Mouse (Mus musculus) intestine, embryonic 15.5 days (tissue): ENCODE measurements around the gene Prox2. TPM values are rescaled to one million over a fixed set of nuclear protein-coding genes. Genes with fewer than 3 reads are reported as not detected.

Source experiments
- ATAC-seq: fragments of 200-750 bp; cut with Nextera tagmentation; 2 replicates; pipeline ENCODE4 v1.8.0; 2017; ENCODE audit warnings: moderate TSS enrichment, moderate library complexity
- H3K27ac ChIP-seq: fragments of 300-500 bp; sonication (generic); 2 replicates; pipeline ENCODE4 v1.5.1; 2015; ENCODE audit warnings: mild to moderate bottlenecking, inconsistent platforms
- H3K27me3 ChIP-seq: fragments of 300-500 bp; sonication (generic); replicated peaks from 2 replicates; pipeline ENCODE4 v1.6.1; 2015; ENCODE audit warnings: inconsistent platforms
- H3K36me3 ChIP-seq: fragments of 300-500 bp; sonication (generic); 2 replicates; pipeline ENCODE4 v1.6.1; 2015; ENCODE audit warnings: inconsistent platforms
- H3K4me1 ChIP-seq: fragments of 300-500 bp; sonication (generic); replicated peaks from 2 replicates; pipeline ENCODE4 v1.6.1; 2015; ENCODE audit warnings: inconsistent platforms
- H3K4me2 ChIP-seq: fragments of 300-500 bp; sonication (generic); replicated peaks from 2 replicates; pipeline ENCODE4 v1.6.1; 2015; ENCODE audit warnings: mild to moderate bottlenecking, inconsistent platforms
- H3K4me3 ChIP-seq: fragments of 300-500 bp; sonication (generic); replicated peaks from 2 replicates; pipeline ENCODE4 v1.5.1; 2015; ENCODE audit warnings: inconsistent platforms
- H3K9ac ChIP-seq: fragments of 300-500 bp; sonication (generic); 2 replicates; pipeline ENCODE4 v1.6.1; 2015; ENCODE audit warnings: inconsistent platforms
- H3K9me3 ChIP-seq: fragments of 300-500 bp; sonication (generic); 2 replicates; pipeline ENCODE4 v1.6.1; 2016; ENCODE audit warnings: inconsistent platforms
- WGBS: fragments of 180-500 bp; shearing (Covaris S2); methylation state at CpG from one replicate; pipeline ENCODE4 v1.1.7; 2015; 5-methylcytosine and 5-hydroxymethylcytosine counted together
- polyA plus RNA-seq: library from polyadenylated mRNA; unstranded; fragments of >200 nt; fragmentation: Nextera tagmentation; extraction: Ambion mirVana; gene quantifications from 2 replicates; pipeline ENCODE4 v1.2.1, GENCODE M21; 2015

Prox2 gene
- 1.9 and 2.1 TPM in 2 replicates for polyA plus RNA-seq

DNA sequence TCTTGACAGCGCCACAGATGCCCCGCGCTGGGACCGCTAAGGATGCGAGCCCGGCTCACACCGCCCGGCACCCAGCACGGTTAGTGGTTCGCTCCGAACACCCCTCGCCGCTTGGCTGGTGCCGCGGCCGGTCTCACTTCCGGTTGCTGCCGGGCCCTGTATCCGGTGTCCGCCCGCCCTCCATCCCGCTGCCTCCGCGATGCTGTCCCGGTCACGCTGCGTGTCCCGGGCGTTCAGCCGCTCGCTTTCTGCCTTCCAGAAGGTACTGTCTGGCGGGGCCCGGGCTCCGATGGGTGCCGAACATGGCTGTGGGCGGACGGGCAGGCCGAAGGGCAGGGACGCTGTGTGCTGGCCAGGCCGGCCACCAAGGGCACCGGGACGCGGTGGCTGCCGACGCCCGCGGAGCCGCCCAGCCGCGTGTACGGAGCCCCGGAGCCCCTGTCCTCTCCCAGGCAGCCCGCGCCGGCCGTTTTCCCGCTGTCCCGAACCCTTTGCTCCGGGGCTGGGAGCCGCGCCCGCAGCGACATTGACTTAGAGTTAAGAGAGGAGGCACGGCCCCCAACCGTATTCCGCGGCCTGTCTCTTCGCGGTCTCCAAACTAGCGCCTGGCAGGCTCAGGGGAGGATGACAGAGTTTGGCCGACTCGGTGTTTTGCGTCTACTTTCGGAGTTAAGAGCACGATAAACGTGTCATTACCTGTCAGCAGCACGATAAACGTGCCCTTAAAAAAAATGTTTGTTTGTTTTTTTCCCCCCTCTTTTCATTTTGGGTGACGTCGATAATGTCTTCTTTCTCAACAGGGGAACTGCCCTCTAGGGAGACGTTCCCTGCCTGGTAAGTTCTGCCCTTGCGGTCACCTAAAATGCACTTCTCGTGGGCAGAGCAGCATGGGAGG, at the start of gene Prox2, which contains the start of gene Dlst:
TSS of gene Prox2 (minus strand) at position 62 of the 895 bp plus-strand sequence.
TSS of gene Dlst (plus strand) at position 136 of the 895 bp plus-strand sequence.
- H3K27me3 ChIP-seq = no peaks in the 10 kb centered on the region
- H3K4me3 ChIP-seq = peak within 1 kb of the TSS; percentile 98
- peak; percentile 96 for ATAC-seq
- no peaks in the 10 kb centered on the region for H3K36me3 ChIP-seq
- H3K9me3 ChIP-seq = no peaks in the 10 kb centered on the region
- under 1% methylated on average over 83 of the region's 83 CpGs for WGBS
- H3K9ac ChIP-seq = peak within 1 kb of the TSS; percentile 93
- peak within 1 kb of the TSS; percentile 57 for H3K4me2 ChIP-seq
- peaks cover 13% of the 10 kb centered on the region for H3K4me1 ChIP-seq
- H3K27ac ChIP-seq = peak within 1 kb of the TSS; percentile 74

DNA sequence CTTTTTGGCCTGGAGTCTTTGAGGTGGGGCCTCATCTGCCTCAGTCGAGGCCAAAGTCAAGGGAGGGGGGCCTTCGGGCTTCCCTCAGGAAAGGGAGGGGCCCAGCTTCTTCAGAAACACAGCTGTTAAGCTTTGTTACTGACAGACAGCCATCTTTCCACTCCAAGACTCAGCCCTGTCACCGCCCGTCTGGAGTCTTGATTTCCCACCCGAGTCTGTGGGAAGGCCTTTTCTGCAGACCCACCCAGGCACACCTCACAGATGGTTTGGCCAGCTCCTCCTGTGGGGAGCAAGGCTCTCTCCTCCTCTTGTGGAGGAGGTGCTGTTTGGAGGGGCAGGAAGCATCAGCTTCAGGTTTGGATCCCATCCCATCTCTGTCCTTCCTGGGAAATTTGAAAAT, 49.0 kb upstream of the Prox2 start:
- Histone ChIP-seq H3K9ac (no peak overlapping the region), H3K4me3 (no peak overlapping the region), H3K36me3 (no peaks in the 10 kb centered on the region), H3K4me1 (peaks cover 7% of the 10 kb centered on the region; the same call in 1 of the 2 replicates), H3K9me3 (no peaks in the 10 kb centered on the region), H3K4me2 (no peak overlapping the region), H3K27me3 (no peaks in the 10 kb centered on the region), H3K27ac (no peak overlapping the region; the same call in 1 of the 2 replicates)
- ATAC-seq = 0 out of 2 replicates have a peak, but pooled peaks have one; percentile 34
- WGBS = 66% methylated on average over 5 of the region's 5 CpGs

DNA sequence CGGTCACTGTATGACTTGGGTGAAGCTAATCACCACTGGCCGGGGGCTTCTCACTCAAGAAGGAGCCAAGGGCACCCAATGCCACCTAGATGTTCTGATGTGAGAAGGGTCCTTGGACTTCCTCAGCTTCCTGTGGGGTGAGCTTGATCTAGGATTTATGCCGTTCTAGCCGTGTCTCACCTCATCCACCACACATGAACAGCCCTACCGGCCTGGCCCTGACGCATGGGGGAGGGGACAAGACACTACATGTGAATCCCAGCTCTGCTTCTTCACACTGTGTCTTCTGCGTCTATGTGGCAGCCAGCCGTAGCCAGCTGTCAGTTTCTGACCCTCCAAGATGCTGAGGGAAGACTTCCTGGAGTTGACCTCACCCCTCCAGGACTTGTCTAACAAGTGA, 48.2 kb upstream of the Prox2 start:
- Histone ChIP-seq H3K4me3 (no peak overlapping the region), H3K27ac (no peak overlapping the region), H3K36me3 (no peaks in the 10 kb centered on the region), H3K4me2 (no peak overlapping the region), H3K4me1 (peaks cover 7% of the 10 kb centered on the region; the same call in 1 of the 2 replicates), H3K9me3 (no peaks in the 10 kb centered on the region), H3K27me3 (no peaks in the 10 kb centered on the region), H3K9ac (no peak overlapping the region)
- 75% methylated on average over 8 of the region's 8 CpGs for WGBS
- 0 out of 2 replicates have a peak, but pooled peaks have one; percentile 28 for ATAC-seq

DNA sequence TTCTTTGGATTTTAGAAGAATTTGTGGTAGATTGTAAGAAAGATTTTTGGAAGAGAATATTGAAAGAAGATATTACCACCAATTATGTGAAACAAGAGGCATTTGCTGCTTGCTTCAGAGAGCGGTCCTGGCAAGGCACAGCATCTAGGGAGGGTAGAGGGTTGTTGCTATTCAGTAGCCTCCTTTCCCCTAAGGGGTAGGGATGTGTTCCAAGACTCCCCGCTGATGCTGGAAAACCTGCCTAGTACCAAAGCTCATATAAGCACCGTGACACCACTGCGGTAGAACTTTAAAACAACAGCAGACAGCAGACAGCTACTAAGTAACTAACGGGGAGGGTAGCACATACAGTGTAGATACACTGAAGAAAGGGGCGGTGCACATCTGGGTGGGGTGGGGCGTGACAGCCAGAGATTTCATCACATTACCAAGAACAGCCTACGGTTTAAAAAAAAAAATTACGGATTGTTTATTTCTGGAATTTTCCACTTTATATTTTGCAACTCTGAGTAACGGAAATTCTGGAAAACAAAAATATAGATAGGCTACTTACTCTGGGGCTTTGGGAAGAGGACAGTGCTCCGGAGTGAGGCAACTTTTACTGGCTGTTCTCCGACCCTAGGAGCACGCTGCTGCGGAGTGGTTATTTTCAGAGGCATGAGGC, 47.4 kb upstream of the Prox2 start:
- Histone ChIP-seq H3K27me3 (no peaks in the 10 kb centered on the region), H3K9me3 (no peaks in the 10 kb centered on the region), H3K4me1 (peaks cover 7% of the 10 kb centered on the region; the same call in 1 of the 2 replicates), H3K27ac (no peak overlapping the region), H3K36me3 (no peaks in the 10 kb centered on the region), H3K4me2 (no peak overlapping the region), H3K9ac (no peak overlapping the region), H3K4me3 (no peak overlapping the region)
- WGBS = 87% methylated on average over 14 of the region's 14 CpGs
- ATAC-seq = no peak

DNA sequence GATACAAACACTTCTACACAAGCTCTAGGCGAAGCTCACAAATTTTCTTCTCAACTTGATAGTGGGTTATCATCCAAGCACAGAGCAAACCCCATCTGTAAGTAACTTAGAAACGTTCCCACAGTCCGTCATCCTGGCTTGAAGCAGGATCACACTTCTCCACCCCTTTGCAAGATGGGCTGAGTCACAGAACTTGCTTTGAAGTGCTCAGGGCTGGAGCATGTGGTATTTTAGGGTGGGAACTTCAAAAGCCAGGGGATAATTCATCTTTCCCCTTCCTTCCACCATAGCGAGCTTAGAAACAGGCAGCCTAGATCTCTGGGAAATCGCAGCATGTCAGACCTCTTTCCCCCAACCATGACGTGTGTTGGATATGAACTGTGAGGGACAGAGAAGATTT, 45.8 kb upstream of the Prox2 start:
- ATAC-seq = peak; percentile 34; the same call in 1 of the 2 replicates
- Histone ChIP-seq H3K27ac (no peak overlapping the region; the same call in 1 of the 2 replicates), H3K9ac (no peak overlapping the region), H3K9me3 (no peaks in the 10 kb centered on the region), H3K4me3 (no peak overlapping the region), H3K4me2 (no peak overlapping the region), H3K27me3 (0 out of 2 replicates have a peak, but pooled peaks cover 3% of the 10 kb centered on the region), H3K4me1 (peaks cover 7% of the 10 kb centered on the region; the same call in 1 of the 2 replicates), H3K36me3 (no peaks in the 10 kb centered on the region)
- WGBS = 22% methylated on average over 6 of the region's 6 CpGs

DNA sequence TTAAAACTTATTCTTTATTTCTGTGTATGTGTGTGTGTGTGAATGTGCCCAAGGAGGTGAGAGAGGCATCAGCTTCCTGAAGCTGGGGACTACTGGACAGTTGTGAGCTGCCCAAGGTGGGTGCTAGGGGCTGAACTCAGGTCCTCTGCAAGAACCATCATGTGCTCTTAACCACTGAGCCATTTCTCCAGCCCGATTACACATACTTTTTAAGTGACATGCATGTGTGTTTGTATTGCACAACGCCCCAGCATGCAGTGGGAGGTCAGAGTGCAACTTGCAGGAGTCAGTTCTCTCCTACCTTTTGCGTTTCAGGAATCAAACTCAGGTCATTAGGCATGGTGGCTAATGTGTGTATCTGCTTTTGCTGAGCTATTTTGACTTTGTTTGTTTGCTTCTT, 42.5 kb upstream of the Prox2 start:
- Histone ChIP-seq H3K9me3 (no peaks in the 10 kb centered on the region), H3K4me1 (0 out of 2 replicates have a peak, but pooled peaks cover 7% of the 10 kb centered on the region), H3K9ac (no peak overlapping the region), H3K36me3 (no peaks in the 10 kb centered on the region), H3K4me3 (no peak overlapping the region), H3K27me3 (0 out of 2 replicates have a peak, but pooled peaks cover 8% of the 10 kb centered on the region), H3K4me2 (no peak overlapping the region), H3K27ac (no peak overlapping the region)
- WGBS = 63% methylated on average over 3 of the region's 3 CpGs
- ATAC-seq = no peak; the same call in 1 of the 2 replicates

DNA sequence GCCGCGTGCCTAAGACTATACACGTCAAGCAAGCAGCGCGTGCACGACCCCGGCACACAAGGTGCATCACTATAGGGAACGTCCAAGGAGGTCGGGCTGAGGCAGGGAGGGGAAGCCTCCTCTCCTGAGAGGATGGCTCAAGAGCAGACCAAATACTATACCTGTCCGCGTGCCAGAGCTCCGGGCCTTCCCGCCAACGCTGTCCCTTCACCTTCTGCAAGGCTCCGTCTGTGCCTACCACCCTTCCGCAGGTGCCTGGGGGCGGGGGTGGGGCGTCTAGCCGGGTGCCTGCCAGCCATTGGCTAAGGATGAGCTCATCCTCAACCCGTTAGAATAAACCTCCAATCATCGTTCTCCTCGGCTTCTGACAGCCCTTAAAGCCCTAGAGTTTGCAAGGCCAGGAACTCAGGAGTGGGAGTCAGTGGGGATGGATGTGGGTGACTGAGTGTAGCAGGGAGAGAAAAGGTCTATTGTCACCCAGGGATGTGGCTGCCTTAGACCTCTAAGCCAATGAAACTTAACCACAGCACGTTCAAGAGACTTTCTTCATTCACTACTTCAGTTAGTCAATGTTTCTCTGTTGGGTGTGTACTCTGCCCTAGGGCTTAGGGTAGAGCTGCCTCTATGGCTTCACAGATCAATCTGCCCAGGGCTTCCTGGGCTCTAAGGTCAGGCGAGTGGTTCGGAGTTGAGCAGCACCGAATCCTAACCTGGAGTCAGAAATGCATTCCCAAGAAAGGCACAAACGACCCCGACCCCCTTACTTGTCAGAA, 40.6 kb upstream of the Prox2 start, which contains the start of gene Rps6kl1:
TSS of gene Rps6kl1 (minus strand) at position 263 of the 773 bp plus-strand sequence.
- Histone ChIP-seq H3K4me3 (peak within 1 kb of the TSS; percentile 29), H3K36me3 (no peaks in the 10 kb centered on the region), H3K27ac (no peak within 1 kb of the TSS), H3K4me1 (0 out of 2 replicates have a peak, but pooled peaks cover 7% of the 10 kb centered on the region), H3K27me3 (0 out of 2 replicates have a peak, but pooled peaks cover 8% of the 10 kb centered on the region), H3K4me2 (peak within 1 kb of the TSS; percentile 59), H3K9me3 (no peaks in the 10 kb centered on the region), H3K9ac (0 out of 2 replicates have a peak within 1 kb of the TSS, but pooled peaks have one; percentile 15)
- ATAC-seq = peak; percentile 80
- WGBS = 13% methylated on average over 28 of the region's 28 CpGs

DNA sequence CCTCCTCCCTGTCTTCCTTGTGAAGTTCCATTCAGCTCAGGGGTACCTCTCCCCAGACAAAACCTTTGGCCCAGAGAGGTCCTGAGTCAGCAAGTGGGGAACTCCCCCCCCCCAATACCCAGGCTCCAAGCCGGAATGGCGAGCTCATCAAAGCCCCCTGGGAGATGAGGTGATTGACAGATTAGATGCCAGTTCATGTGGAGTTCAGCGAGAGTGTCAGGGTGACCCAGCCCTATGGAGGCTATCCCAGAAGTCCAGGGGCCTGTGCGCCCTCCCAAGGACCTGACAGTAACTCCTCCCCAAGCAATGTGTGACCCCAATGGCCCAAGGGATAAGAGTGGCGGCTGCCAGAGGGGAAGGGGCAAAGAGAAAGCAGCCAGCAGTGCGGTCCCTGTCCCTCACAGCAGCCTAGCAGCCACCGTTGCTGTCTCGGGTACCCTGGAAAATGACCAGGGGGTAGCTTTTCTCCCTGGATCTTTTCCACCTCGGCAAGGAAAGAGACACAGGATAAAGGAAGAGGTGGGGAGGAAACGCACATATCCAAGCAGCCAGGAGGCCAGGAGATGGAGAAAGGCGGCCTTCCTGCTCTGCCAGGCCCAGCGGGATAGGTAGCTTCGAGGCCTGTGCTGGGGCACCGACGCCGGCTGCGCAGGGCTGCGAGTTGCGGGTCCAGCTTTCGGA, 39.9 kb upstream of the Prox2 start:
- 0 out of 2 replicates have a peak, but pooled peaks have one; percentile 14 for ATAC-seq
- H3K9ac ChIP-seq = 0 out of 2 replicates have a peak overlapping the region, but pooled peaks have one; percentile 15

DNA sequence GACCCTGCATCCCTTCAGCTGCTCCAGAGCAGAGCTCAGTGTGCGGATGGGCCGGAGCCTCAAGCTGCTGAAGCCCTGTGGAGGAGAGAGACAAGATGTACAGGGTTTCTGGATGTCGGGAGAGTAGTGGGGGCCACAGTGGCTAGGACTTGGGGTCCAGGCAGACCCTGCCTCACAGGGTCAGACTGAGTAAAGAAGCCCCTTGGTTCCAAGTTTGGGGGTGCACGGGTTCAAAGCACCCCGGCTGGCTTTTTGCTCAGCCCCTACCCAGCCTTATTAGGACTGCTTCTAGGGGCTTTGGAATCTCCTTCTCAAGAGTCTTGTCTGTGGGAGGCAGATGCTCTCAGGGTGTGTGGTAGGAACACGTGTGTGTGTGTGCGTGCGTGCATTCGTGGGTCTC, 36.3 kb upstream of the Prox2 start:
- H3K27me3 ChIP-seq = 0 out of 2 replicates have a peak, but pooled peaks cover 8% of the 10 kb centered on the region
- no peaks in the 10 kb centered on the region for H3K36me3 ChIP-seq
- H3K4me3 ChIP-seq = no peak overlapping the region
- no peak overlapping the region for H3K9ac ChIP-seq
- no peak overlapping the region for H3K27ac ChIP-seq
- WGBS = 75% methylated on average over 9 of the region's 9 CpGs
- no peak for ATAC-seq
- no peaks in the 10 kb centered on the region for H3K9me3 ChIP-seq
- no peak overlapping the region for H3K4me2 ChIP-seq
- H3K4me1 ChIP-seq = 0 out of 2 replicates have a peak, but pooled peaks cover 10% of the 10 kb centered on the region

More for the DNA sequence above, 39.9 kb upstream of the Prox2 start:
- WGBS = 16% methylated on average over 20 of the region's 20 CpGs
- no peak overlapping the region for H3K27ac ChIP-seq
- H3K4me2 ChIP-seq = peak overlapping the region; percentile 59
- H3K4me1 ChIP-seq = 0 out of 2 replicates have a peak, but pooled peaks cover 7% of the 10 kb centered on the region
- H3K27me3 ChIP-seq = 0 out of 2 replicates have a peak, but pooled peaks cover 8% of the 10 kb centered on the region
- H3K4me3 ChIP-seq = peak overlapping the region; percentile 29
- no peaks in the 10 kb centered on the region for H3K36me3 ChIP-seq
- H3K9me3 ChIP-seq = no peaks in the 10 kb centered on the region

DNA sequence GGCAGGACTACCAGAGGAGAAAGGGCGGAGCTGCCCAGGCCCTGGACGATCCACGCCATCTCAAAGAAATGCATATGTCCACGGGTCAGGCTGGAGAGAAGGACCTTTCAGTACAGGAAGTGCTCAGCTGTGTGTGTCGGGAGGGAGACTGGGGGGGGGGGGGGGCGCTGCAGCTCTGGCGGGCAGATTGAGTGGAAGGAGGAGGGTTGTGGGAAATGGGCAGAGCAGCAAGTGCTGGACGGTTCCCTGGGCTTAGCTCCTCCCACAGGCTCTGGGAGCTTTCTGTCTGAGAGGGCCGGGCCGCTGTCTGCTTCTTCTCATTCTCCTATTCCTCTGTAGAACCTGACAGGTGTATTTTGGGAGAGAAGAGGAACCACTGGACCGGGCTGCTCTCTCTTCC, 35.8 kb upstream of the Prox2 start:
- Histone ChIP-seq H3K27ac (peak overlapping the region; percentile 20; the same call in 1 of the 2 replicates), H3K9me3 (no peaks in the 10 kb centered on the region), H3K9ac (no peak overlapping the region), H3K27me3 (0 out of 2 replicates have a peak, but pooled peaks cover 5% of the 10 kb centered on the region), H3K4me3 (no peak overlapping the region), H3K4me1 (0 out of 2 replicates have a peak, but pooled peaks cover 10% of the 10 kb centered on the region), H3K36me3 (no peaks in the 10 kb centered on the region), H3K4me2 (no peak overlapping the region)
- WGBS = 25% methylated on average over 9 of the region's 11 CpGs
- peak; percentile 57 for ATAC-seq
